Mouse (Mus musculus) adrenal gland, postnatal 36 days (tissue): ENCODE data around the gene Slc16a1. TPM values are rescaled to one million over a fixed set of nuclear protein-coding genes. Genes with fewer than 3 reads are reported as not detected.

Experiments used
- DNase-seq, 2 experiments: peaks; one replicate each; pipeline ENCODE4 v3.0.0; 2021; ENCODE audit warnings: mixed read lengths in 1 of 2
- total RNA-seq, 2 experiments: library from RNA; stranded (reverse); gene quantifications; 2 replicates each; pipeline ENCODE4 v1.2.3; 2021

The Slc16a1 gene
- total RNA-seq, 2 experiments from 2014 or later, result 34.4 to 62.7 TPM

GRCm38 (mm10) chr3:104638932-104639748, 672 bp downstream of the Slc16a1 start:
- DNase-seq, result peak; percentile 55 to 69

DNA sequence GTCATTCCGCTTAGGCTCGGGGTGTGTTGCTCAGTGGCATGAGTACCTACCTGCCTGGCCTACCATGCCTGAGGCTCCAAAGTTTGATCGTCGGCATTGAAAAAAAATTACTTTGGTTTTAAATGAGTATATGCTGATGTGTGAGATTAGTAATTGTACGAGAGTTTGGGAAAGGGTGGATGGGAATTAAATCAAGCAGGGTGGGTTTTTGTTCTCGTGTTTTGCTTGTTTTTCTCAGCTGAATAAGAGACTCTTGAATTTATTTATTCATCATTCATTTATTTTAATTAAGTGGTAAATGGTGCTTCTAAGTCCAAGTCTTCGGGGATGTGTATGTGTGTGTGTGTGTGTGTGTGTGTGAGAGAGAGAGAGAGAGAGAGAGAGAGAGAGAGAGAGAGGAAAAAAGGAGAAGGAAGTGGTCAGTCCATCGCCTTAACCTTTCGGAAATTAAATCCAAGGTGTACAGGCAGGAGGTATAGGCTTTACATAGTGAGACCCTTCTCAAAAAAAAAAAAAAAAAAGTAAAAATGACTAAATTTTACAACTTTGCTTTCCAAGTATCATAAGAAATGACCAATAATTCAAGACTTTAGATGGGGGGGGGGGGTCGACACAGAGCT, 1.4 kb downstream of the Slc16a1 start:
- DNase-seq, result no peak

DNA sequence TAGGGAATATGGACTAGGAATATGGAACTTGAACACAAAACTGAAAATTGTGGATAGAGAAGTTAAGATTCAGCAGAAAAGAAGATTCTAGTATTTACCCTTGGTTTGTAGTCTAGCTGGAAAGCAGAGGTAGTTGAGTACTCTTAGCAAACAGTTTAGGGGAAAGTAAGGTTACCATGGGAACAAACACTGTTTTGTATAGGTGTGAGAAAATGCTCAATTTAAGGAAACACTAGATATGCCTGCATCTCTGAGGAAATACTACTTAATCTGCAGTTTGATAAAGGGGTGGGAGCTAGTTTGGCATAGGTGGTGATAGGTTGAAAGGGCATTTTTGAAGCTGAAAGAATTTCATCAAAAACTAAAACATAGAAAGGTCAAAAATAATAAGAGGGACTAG, 2.4 kb downstream of the Slc16a1 start:
- no peak for DNase-seq

GRCm38 (mm10) chr3:104641313-104641712, 2.8 kb downstream of the Slc16a1 start:
- no peak for DNase-seq

GRCm38 (mm10) chr3:104643113-104643512, 4.6 kb downstream of the Slc16a1 start:
- no peak for DNase-seq

DNA sequence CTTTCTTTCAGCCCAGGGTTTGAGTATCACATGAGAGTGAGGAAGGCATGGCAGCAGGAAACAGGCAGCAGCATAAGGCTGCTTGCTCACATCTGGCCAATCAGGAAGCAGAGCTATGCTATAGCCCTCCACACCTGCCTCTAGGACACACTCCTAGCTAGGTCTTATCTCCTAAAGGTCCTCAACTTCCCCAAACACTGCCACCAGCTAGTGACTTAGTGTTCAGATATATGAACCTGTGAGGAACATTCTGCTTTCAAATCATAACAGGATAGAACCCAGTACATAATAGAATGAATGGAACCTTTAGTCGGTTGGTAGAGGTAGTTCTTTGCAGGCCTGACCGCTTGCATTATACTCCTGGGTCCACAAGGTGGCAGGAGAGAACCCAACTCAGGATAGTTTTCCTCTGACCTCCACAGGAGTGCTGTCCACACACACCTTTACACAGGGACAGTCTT, 5.4 kb downstream of the Slc16a1 start:
- DNase-seq, result peak; percentile 61 to 71

GRCm38 (mm10) chr3:104644371-104644770, 5.9 kb downstream of the Slc16a1 start:
- no peak for DNase-seq

GRCm38 (mm10) chr3:104654219-104654618, 15.8 kb downstream of the Slc16a1 start:
- no peak for DNase-seq

- peak; percentile 22 to 58 for DNase-seq
These were observed 16.5 kb downstream of the Slc16a1 start for GRCm38 (mm10) chr3:104654921-104655320.

DNA sequence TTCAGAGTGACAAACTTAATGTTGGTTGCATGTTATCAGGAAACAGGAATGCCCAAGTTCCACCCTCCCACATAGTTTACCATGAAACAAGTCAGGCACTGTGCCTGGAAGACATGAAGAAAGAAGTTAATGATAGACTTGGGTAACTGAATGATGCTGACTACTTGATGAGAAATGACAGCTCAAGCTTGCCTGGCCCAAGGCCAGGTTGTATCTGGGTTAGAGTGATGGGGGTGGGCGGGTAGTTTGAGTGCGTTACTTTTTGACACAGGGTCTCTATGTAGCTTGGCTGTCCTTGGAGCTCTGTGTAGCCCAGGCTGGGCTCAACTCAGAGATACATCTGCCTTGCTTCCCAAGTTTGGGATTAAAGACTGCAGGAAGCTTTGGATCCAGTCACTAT, 20.2 kb downstream of the Slc16a1 start:
- DNase-seq, result no peak

DNA sequence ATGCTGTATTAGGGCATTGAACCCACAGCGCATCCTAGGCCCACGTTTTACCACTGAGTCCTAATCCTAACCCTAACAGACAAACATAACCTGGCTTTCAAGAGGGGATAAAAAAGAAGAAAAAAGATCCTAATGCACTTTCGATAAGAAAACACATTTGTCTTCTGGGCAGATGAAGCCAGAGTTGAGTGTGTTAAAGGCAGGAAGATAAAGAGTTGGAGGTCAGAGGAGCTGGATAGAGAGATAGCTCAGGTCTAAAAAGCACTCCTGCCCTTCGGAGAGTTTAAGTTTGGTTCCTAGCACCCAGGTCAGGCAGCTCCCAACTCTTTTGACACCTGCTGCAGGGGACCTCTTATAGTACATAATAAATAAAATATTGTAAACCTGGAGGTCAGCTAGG, 21.3 kb downstream of the Slc16a1 start:
- DNase-seq, result no peak

DNA sequence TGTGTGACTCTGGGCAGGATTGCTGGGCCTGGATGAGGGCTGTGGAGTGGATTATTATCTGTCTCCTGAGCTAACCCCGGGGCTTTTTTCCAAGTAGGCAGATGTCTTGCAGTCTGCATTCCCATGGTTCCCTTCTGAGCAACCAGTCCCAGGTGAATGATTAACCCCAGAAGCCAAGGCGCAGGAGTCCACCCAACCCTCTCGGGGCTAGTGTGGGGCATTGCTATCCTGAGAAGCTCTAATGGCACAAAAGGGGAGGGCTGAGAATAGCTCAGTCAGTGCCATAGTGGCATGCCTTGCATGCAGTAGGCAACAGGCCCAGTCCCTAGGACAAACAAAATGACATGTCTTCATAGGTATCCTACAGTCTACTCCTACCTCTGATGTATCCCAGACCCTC, 22.1 kb downstream of the Slc16a1 start:
- peak in 1 of 2 experiments; percentile 19 for DNase-seq

GRCm38 (mm10) chr3:104662007-104662406, 23.5 kb downstream of the Slc16a1 start:
- DNase-seq, result peak; percentile 20 to 35

DNA sequence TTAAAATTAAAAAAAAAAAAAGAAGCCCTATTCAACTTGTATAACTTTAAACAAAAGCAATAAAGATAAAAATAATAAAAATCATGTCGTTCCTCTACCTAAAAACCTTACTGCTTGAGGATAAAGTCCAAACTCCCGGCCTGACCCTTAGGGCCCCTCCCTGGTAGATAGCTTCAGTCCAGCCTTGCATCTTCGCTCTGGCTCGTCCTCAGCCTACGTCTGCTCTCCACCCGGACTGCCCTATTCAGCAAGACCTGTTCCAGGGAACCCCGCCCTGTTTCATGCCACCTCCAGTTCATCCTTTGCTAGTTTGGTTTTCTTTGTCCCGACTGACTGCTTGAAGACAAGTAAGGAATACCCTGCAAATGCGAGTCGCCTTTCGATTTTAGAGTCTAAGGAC, 24.5 kb downstream of the Slc16a1 start:
- DNase-seq, result no peak

GRCm38 (mm10) chr3:104666950-104667349, 28.5 kb downstream of the Slc16a1 start:
- DNase-seq, result peak; percentile 30 to 41

DNA sequence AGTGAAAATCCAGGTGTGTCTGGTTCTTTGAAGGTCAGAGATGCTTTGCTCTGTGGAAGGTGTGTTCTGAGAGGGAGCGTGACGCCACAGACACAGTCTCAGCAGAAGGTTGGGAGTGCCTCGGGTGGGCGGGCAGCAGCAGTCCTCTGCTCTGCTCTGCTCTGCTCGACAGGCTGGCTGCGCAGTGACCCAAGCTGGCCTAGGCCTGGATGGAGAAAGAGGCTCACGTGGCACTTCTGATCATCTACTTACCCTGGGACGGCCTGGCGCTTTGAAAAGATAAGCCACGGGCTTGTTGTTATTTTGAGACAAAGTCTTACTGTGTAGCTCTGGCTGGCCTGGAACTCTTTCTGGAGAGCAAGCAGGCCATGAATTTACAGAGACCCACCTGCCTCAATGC, 29.0 kb downstream of the Slc16a1 start:
- peak in 1 of 2 experiments; percentile 13 for DNase-seq

DNA sequence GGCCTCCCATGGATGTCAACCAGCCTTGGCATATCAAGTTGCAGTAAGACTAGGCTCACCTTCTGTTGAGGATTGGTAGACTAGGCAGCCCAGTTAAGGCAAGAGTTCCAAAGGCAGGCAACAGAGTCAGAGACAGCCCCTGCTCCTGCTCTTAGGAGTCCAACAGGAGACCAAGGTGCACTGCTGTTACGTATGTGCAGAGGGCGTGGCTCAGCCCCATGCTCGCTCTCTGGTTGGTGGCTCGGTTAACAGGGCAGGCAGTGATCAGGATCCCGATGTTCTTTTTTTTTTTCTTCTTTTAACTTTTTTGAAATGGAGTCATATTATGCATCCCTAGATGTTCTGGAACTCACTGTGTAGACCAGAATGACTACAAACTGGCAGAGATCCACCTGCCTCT, 30.5 kb downstream of the Slc16a1 start:
- DNase-seq, result no peak

DNA sequence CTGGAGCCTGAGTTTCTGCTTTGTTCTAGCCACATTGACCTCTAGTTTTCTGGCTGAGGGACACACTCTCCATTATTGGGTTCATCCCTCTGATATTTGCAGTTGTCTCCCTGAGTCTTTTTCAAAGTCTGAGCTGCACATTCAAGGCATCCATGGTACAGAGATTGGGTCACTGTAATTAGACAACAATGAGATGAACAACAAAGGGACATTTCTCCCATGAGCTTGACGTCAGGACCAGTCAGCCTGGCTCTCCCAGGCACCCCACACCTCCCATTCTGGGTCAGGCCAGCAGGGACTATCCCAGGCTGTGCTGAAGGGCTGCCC, 31.4 kb downstream of the Slc16a1 start:
- peak in 1 of 2 experiments; percentile 7 for DNase-seq

DNA sequence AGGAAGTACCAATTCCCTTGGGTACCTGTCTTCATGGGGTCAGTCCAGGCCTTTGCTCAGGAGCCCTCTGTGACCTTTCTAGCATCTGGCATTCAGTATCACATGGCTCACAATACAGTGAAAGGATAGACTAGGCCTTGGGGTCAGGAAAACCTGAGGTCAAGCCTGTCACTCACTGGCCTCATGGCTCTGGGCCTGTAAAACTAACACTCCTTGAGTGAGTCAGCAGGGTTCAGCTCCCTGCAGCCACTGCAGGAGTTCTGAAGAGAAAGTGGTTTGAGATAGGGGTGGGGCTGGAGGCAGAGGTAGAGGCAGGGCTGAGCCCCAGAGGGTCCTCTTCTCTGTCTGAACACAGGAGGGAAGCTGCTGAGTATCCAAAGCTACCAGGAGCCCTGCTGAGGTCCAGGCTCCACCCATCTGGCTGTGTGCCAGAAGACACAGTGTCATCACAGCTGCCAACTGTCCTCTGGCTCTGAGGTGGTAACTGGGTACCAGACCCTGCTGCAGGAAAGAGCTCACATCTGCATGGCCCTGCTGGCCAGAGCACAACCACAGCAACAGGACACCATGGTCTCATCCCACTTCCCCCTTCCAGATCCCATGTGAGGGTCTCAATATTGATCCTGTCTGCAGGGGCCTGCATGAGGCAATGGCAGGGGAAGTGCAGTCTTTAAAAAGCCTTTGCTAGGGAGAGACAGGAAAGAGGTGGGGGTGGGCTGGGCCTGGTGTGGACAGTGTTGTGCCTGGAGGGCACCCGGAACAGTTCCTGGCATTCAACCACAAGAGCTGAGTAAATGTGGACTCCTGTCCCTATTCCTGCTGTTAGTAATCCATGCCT, 31.9 kb downstream of the Slc16a1 start:
- DNase-seq, result peak; percentile 22 to 35

DNA sequence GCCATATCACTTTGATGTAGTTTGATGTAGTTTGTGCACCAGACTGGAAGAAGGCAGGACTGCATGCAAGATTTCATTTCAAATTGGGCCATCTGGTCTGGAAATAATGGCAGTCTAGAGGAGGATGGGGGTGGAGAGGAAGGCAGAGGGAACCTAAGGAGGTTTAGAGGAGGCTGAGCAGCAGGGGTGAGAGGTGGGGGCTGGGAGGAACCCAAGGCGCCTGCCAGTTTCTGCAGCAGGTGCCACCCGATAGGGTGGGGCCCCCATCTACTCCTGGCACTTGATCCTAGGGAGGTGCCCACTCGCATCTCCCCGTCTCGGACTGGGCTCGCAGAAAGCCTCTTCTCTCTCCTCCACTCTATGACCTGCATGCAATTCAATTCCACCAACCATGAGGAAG, 33.1 kb downstream of the Slc16a1 start:
- DNase-seq, result no peak

GRCm38 (mm10) chr3:104672041-104672440, 33.6 kb downstream of the Slc16a1 start:
- DNase-seq, result no peak

DNA sequence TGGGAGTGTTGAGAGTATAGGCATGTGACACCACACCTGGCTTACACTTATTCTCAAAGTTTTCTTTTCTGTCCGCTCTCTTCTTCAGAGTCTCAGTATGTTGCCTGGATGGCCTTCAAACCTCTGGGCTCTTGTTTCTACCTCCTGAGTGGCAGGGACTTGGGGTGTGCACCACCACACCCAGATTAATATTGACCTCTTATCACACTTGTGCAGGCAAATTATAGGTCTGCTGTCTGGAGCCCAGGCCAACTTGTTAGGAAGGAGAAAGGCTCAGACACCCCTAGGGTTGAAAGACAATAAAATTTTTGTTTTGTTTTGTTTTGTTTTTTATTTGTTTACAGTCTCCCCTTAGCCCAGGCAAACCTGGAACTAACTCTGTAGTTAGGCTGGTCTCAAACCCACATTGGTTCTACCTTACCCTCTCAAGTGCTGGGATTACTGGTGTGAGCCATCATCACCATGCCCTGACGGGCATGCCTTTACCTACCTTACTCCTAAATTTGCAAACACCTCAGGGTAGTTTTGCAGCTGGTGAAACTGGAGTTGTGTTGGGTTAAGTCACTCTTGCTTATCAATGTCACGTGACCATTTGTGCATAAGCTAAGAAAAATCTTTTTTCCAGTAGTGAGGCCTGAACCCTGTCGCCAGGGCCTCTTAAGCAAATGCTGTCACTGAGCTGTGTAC, 35.3 kb downstream of the Slc16a1 start:
- no peak for DNase-seq
